14 mouse cellular contexts compared by ENCODE assay signal in genomic region chr10:7140282-7140681, GRCm38 (mm10).
DNase-seq lines count a peak whose midpoint lies in the region; ATAC-seq and TF ChIP-seq lines count a peak whose summit lies in the region.
"Had no signal": no experiment of that assay in that cellular context is flagged by ENCODE, and none has a peak within 500 bp of the region (broad histone marks: within the 10 kb centered on the region; RNA-seq: fewer than 3 reads in every experiment).

No protein-coding gene starts in this region.

- H3K27ac ChIP-seq in heart, embryonic 16.5 days (ENCODE audit: low read length), result peak overlapping the region; percentile 35; the same call in 1 of the 2 replicates
- H3K27ac ChIP-seq in heart, embryonic 12.5 days (ENCODE audit: poor library complexity, severe bottlenecking), result no peak overlapping the region
- no peak overlapping the region; the same call in 1 of the 2 replicates for H3K27ac ChIP-seq in kidney, postnatal 0 days
- peak overlapping the region; percentile 88 for H3K27ac ChIP-seq in small intestine, adult 2 months (ENCODE audit: insufficient read depth, low read depth, low read length)
- H3K27ac ChIP-seq in forebrain, embryonic 16.5 days (ENCODE audit: low read length), result no peak overlapping the region
- H3K27ac ChIP-seq: forebrain, embryonic 15.5 days had no signal

- no peak for TF ChIP-seq POLR2A in small intestine, adult 2 months (IDR thresholded peaks at IDR 0.05; ENCODE audit: low read depth, low read length)

- H3K27me3 ChIP-seq in heart, embryonic 16.5 days (ENCODE audit: control insufficient read depth, insufficient read depth, low read length), result no peaks in the 10 kb centered on the region
- H3K27me3 ChIP-seq in heart, embryonic 12.5 days (replicated peaks), result no peaks in the 10 kb centered on the region
- no peaks in the 10 kb centered on the region for H3K27me3 ChIP-seq in kidney, postnatal 0 days (ENCODE audit: insufficient read depth, low read length)
- H3K27me3 ChIP-seq in small intestine, adult 2 months (ENCODE audit: control insufficient read depth, insufficient read depth, low read length), result no peaks in the 10 kb centered on the region
- H3K27me3 ChIP-seq in forebrain, embryonic 16.5 days (replicated peaks; ENCODE audit: control insufficient read depth, insufficient read depth, low read length), result no peaks in the 10 kb centered on the region
- H3K27me3 ChIP-seq: forebrain, embryonic 15.5 days had no signal

- H3K4me2 ChIP-seq in heart, embryonic 16.5 days (ENCODE audit: low read depth, low read length), result no peak overlapping the region
- no peak overlapping the region for H3K4me2 ChIP-seq in heart, embryonic 12.5 days
- no peak overlapping the region for H3K4me2 ChIP-seq in kidney, postnatal 0 days (ENCODE audit: low read length)
- H3K4me2 ChIP-seq in forebrain, embryonic 16.5 days (ENCODE audit: low read length), result no peak overlapping the region
- H3K4me2 ChIP-seq: forebrain, embryonic 15.5 days; heart, embryonic 11.5 days had no signal

- ATAC-seq in heart, embryonic 16.5 days (replicated peaks; ENCODE audit: extremely low read depth, insufficient read depth, low FRiP score), result no peak
- no peak for ATAC-seq in heart, embryonic 12.5 days (ENCODE audit: insufficient number of reproducible peaks, low FRiP score)
- peak; percentile 25 to 30; a peak in 1 of 4 replicates for ATAC-seq in hematopoietic stem cell, adult 5-6 weeks (replicated peaks in 1 of 2; ENCODE audit: insufficient read depth in 1 of 2, low FRiP score in 2 of 2, low TSS enrichment in 1 of 2, low read depth in 1 of 2, poor library complexity in 2 of 2, severe bottlenecking in 2 of 2)
- 0 out of 2 replicates have a peak, but pooled peaks have one; percentile 62 for ATAC-seq in kidney, postnatal 0 days (replicated peaks; ENCODE audit: low FRiP score, low read depth)
- ATAC-seq in forebrain, embryonic 16.5 days, result no peak
- ATAC-seq in frontal cortex, adult (ENCODE audit: low TSS enrichment), result no peak
- ATAC-seq: forebrain, embryonic 15.5 days; hindbrain, embryonic 16.5 days had no signal

- whole genome bisulfite sequencing in heart, embryonic 16.5 days, result 64% methylated on average over 6 of the region's 6 CpGs
- 76% methylated on average over 6 of the region's 6 CpGs for WGBS in heart, embryonic 12.5 days
- 46% methylated on average over 6 of the region's 6 CpGs for WGBS in kidney, postnatal 0 days
- WGBS in small intestine, adult 2 months, result 19% methylated on average over 6 of the region's 6 CpGs
- 86% methylated on average over 6 of the region's 6 CpGs for whole genome bisulfite sequencing in forebrain, embryonic 16.5 days

- H3K9ac ChIP-seq in heart, embryonic 16.5 days (ENCODE audit: low read length), result no peak overlapping the region
- H3K9ac ChIP-seq in heart, embryonic 12.5 days, result no peak overlapping the region
- no peak overlapping the region for H3K9ac ChIP-seq in kidney, postnatal 0 days (ENCODE audit: low read depth, low read length)
- H3K9ac ChIP-seq in forebrain, embryonic 16.5 days (replicated peaks; ENCODE audit: low read depth, low read length), result no peak overlapping the region
- H3K9ac ChIP-seq: forebrain, embryonic 15.5 days had no signal

- DNase-seq in kidney, postnatal 0 days (ENCODE audit: low spot score), result no peak
- DNase-seq in ovary, postnatal 14 days (ENCODE audit: low spot score), result no peak
- DNase-seq: cerebellum, adult 9-10 months; lung, postnatal 10 days; thymus, postnatal 25 days had no signal

- TF ChIP-seq CTCF in kidney, postnatal 0 days (IDR thresholded peaks at IDR 0.05; ENCODE audit: low read depth), result no peak
- TF ChIP-seq CTCF in small intestine, adult 2 months (IDR thresholded peaks at IDR 0.05; ENCODE audit: extremely low read depth, insufficient read length, insufficient replicate concordance, low read depth, low read length), result no peak

- H3K4me3 ChIP-seq in heart, embryonic 16.5 days (ENCODE audit: low read length), result no peak overlapping the region
- no peak overlapping the region for H3K4me3 ChIP-seq in heart, embryonic 12.5 days
- no peak overlapping the region for H3K4me3 ChIP-seq in kidney, postnatal 0 days (replicated peaks; ENCODE audit: low read depth, low read length)
- no peak overlapping the region for H3K4me3 ChIP-seq in small intestine, adult 2 months (ENCODE audit: low read depth, low read length)
- H3K4me3 ChIP-seq in forebrain, embryonic 16.5 days (replicated peaks; ENCODE audit: low read length), result no peak overlapping the region
- H3K4me3 ChIP-seq: forebrain, embryonic 15.5 days had no signal

- H3K4me1 ChIP-seq in heart, embryonic 16.5 days (ENCODE audit: control insufficient read depth, insufficient read depth, low read length), result peaks cover 30% of the 10 kb centered on the region
- H3K4me1 ChIP-seq in heart, embryonic 12.5 days (replicated peaks), result peaks cover 24% of the 10 kb centered on the region
- H3K4me1 ChIP-seq in kidney, postnatal 0 days (replicated peaks; ENCODE audit: insufficient read depth, low read length), result peaks cover 4% of the 10 kb centered on the region
- H3K4me1 ChIP-seq in small intestine, adult 2 months (ENCODE audit: control insufficient read depth, insufficient read depth, insufficient read length, low read length), result peaks cover 26% of the 10 kb centered on the region
- H3K4me1 ChIP-seq in forebrain, embryonic 16.5 days (replicated peaks; ENCODE audit: control insufficient read depth, insufficient read depth, low read length), result 0 out of 2 replicates have a peak, but pooled peaks cover 4% of the 10 kb centered on the region

- H3K9me3 ChIP-seq in heart, embryonic 16.5 days (replicated peaks; ENCODE audit: control insufficient read depth, low read length), result no peaks in the 10 kb centered on the region
- no peaks in the 10 kb centered on the region for H3K9me3 ChIP-seq in heart, embryonic 12.5 days (replicated peaks)
- no peaks in the 10 kb centered on the region for H3K9me3 ChIP-seq in kidney, postnatal 0 days (replicated peaks; ENCODE audit: low read length)
- no peaks in the 10 kb centered on the region for H3K9me3 ChIP-seq in forebrain, embryonic 16.5 days (ENCODE audit: control insufficient read depth, low read length)
- H3K9me3 ChIP-seq: forebrain, embryonic 15.5 days had no signal

- H3K36me3 ChIP-seq in heart, embryonic 16.5 days (ENCODE audit: control insufficient read depth, insufficient read depth), result peaks cover 7% of the 10 kb centered on the region
- H3K36me3 ChIP-seq in heart, embryonic 12.5 days, result peaks cover 4% of the 10 kb centered on the region
- H3K36me3 ChIP-seq in kidney, postnatal 0 days (ENCODE audit: insufficient read depth, low read length), result no peaks in the 10 kb centered on the region
- peaks cover 3% of the 10 kb centered on the region; the same call in 1 of the 2 replicates for H3K36me3 ChIP-seq in small intestine, adult 2 months (ENCODE audit: control insufficient read depth, insufficient read depth, low read length)
- no peaks in the 10 kb centered on the region for H3K36me3 ChIP-seq in forebrain, embryonic 16.5 days (ENCODE audit: control insufficient read depth, insufficient read depth)
- H3K36me3 ChIP-seq: forebrain, embryonic 15.5 days had no signal

Comparison
In these comparisons a context has a peak if more than half of its experiments do, and no peak if none do; other contexts are left out.
1. H3K27ac ChIP-seq: peak in heart, embryonic 16.5 days (single experiment) and small intestine, adult 2 months (single experiment); none in heart, embryonic 12.5 days (single experiment), kidney, postnatal 0 days (single experiment) and forebrain, embryonic 16.5 days (single experiment).
2. ATAC-seq: peak in hematopoietic stem cell, adult 5-6 weeks (2 of 2) and kidney, postnatal 0 days (single experiment); none in heart, embryonic 16.5 days (single experiment), heart, embryonic 12.5 days (single experiment), forebrain, embryonic 16.5 days (single experiment) and frontal cortex, adult (single experiment).